Mouse (Mus musculus) induced T-regulatory cell, adult 2 months (primary cell): Measurements from ENCODE around the gene Ccdc81.

Source experiments
- DNase-seq: peaks from one replicate; pipeline ENCODE4 v3.0.0-alpha.2; 2012; ENCODE audit warnings: low read depth

Gene Ccdc81

DNA sequence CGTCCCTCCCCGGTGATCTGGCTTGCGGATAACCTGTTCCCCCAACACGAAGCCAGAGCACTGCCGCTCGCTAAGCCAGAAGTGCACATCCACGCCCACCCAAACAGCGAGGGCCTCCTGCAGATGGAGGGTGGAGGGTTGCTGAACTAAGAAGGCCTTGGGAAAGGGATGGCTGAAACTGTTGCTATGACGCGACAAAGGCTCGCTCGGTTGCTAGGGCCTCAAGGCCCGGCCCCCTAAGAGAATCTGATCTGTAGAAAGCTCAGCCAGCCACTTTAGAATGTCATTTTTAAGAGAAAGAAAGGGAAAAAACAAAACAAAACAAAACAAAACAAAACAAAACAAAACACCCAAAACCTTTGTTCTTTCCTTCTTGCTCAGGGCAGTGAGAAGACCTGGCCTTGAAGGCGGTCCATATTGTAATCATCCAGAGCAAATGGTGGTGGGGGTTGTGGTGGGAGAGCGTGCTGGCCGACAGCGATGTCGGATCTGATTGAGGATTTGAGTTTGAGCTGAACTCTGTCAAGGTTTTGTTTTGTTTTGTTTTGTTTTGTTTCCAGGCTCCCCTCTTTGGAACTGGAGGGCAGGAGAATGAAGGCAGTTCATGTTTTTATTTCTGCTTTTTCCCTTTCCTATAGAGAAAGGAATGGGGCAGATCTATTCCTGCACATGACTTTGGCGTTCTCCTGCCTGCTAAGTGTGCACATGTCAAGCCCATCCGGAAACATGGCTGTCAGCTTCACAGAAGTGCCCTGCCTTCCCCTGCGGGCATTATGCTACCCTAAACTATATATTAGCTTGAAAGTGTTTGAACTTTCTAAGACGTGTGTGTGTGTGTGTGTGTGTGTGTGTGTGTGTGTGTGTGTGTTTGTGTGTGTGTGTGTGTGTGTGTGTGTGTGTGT is at the start of gene Ccdc81:
Gene Ccdc81, minus strand, starts transcription at position 188 of the 902 bp plus-strand sequence.
- no peak for DNase-seq

DNA sequence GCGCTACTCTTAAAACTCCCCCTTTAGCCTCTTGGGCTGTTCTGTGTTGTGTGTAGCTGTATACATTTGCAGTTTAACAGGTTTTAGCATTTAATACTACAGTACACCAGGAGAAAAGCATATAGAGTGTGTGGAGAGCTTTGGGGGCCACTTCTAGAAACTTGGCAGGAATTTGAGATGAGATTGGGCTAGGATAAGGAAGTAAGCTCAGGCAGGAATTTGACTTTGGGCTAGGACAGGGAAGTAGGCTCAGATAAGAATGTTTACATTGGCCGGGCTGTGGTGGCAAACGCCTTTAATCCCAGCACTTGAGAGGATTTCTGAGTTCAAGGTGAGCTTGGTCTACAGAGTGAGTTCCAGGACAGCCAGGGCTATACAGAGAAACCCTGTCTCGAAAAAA is 46.0 kb upstream of the Ccdc81 start:
- no peak for DNase-seq

DNA sequence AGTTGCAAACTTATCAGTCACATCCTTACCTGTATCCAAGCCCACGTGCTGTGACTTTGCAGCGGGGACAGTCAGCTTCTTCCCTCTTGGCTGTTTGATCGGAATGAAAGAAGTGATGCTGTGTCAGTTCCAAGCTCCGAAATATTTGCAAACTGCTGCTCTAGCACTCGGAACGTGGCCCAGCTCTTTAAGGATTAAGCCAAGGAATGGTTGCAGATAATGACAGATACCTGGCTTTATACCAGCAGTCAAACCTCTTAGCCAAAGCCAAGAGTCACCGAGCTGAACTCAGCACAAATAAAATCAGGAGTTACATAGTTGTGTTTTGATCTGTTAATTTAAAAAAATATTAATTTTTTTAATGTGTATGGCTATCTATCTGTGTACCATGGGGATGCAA is 44.6 kb upstream of the Ccdc81 start:
- no peak for DNase-seq

DNA sequence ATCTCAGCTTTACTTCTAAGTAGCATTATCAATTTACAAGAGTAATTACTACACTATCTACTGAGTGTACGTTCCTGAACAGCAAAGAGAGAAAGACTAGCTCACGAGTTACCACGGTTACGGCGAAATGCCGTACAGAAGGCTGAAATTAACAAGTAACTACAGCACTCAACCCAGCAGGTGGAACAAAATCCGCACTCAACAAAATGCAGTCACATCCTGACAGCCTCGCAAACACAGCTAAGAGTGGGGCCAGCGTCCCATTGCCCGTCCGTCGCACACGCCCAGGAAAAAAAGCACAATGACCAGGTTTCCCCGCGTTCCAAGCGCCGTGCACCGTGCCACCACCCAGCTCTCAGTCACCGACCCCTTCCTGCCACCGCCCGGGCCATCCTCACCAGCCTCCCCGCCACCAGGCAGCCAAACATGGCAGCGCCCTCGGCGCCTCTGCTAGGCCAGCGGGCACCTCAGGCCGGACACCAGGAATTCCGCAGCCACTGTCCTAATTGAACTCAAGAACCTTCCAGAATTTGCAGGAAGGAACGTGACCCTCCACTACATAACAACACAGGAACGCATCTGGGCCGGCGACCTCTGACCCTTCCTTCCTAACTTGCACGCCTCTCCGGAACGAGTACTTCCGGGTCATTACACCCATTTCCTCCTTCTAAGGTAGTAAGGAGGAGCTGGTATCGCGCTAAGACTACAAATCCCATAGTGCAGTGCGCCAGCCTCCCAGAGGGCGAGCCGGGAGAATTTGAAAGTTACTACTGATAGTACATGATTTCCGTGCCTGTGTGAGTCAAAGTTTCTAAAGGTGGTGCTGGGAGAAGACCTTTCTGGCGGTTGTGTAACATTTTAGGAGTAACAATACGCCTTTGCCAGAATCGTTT is 37.4 kb upstream of the Ccdc81 start, which contains the start of gene Hikeshi:
Gene Hikeshi, minus strand, starts transcription at position 634 of the 893 bp plus-strand sequence.
- DNase-seq = peak; percentile 99

DNA sequence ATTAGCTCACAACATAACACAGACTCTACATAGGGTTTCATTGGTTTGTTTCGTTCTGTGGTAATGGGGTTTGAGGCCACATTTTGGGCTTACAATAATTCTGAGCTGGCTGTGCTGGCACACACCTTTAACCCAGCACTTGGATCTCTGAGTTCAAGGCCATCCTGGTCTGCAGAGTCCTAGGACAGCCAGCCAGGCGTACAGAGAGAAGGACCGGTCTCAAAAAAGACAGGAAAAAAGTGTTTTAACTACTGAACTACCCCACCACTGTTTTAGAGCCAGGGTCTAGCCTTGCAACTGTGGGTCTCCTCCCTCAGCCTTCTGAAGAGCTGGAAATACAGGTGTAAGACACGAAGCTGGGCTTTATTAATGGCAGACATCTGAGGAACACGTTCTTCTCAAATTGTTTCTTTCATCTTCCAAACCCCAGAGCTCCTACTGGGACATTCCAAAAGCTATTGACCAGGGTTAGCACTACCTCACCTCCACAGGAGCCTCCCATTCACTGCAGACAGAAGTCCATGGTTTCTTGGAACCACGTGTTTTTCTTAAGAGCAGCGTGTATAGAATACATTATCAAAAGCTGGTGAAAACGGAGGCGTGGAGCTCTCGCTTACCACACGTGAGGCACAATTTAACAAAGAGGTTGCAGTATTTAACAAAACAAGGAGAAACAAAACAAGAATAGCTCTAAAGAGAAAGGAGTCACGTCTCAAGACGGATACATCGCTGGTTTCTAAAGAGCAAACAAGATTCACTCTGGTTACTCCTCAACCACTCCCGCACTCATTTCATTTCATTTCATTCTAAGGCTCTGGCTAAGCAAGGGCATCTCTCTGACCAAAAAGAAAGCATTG is 36.3 kb upstream of the Ccdc81 start:
- DNase-seq = peak; percentile 28

DNA sequence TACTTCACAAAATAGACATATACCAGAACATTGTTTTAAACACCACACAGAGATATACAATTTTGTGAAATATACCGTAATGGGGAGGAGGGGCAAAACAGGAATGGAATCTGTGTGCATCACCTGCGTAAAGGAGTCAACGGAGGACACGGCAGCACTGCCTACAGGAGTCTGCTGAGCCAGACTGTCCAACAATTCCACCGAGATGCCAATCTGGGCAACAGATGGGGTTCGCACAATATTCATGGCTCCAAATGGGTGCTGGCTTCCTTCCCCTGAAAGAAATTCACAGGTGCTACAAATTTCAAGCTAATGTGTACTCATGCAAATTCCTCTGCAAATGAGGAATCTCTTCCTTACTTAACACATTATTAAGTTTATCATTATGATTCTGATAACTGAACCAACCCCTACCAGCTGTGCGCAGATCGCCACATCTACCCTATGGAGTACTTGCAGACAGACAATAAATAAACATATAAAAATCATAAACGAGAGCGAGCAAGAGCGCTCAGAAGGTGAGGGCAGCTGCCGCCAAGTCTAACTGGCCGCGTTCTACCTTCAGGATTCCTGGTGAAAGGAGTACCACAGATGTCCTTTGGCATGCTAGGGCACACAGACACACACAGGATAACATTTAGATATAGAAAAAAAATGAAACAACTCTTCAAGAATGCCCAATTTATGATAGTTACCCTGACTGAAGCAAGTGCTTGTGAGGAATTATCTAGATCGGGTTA is 20.2 kb upstream of the Ccdc81 start:
- DNase-seq = no peak

DNA sequence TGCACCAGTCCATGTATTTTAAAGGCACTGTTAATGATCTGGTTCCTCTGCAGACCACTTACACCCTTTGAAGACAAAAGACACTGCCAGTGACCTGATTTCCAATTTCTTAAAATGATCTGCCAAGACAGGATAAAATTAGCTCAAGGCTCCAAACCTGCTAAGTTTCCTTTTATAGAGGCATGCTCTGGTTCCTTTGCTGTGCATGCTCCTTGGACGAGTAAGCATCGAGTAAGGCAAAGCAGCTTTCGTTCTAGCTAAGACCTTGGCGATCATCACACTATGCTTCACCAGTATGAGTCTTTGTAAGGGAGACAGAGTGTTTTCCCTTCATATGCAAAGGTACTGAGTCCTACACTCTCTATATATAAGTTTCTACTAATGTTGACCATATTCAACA is 14.3 kb upstream of the Ccdc81 start:
- DNase-seq = no peak

DNA sequence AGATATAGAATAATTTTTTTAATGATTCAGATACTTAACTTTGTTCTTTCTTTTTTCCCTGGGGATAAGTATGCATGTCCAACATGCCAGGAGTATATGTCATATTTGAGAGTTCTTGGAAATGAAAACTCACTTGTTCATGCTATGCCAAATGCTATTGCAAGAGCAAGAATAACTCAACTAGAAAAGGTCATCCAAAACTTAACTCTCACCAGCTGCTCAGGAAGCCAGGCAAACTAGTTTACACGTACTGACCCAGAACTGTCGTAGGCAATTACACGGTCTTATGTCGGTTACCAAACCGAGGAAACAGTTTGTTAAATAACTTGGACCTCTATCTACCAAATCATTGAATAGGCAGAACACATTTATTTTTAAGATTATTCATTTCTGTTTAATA is 13.3 kb upstream of the Ccdc81 start:
- DNase-seq = no peak

DNA sequence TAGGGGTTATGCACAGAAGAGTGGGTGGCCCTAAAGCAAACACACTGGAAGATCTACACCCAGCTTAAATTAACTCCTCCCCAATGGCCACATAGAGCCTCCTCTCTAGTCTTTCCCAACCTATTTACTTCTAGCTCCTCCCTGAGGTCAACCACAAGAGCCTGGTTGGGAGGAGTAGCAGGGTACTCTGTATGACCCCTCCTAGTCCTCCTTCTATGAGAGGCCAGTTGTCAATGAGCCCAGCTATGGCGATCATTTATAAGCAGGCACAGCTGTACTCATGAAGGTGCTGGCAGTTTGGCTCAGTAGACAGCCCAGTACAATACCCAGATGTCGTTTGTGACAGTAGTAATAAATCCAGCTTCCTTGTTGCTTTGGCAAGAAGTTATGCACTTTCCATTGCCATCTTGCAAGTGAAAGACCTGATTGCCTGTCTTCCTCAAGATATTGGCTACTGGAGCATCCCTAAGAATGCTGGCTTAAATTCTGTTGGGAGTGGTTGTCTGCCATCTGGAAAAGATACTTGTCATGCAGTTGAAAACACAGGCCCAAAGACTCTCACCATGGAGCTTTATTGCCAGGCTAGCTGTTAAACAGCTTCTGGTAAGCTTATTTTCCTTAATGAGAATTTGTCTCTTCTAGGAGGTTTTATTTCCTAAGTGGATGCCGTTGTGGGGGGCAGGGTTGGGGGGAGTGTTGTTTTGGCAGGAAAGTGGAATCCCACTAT is 10.2 kb upstream of the Ccdc81 start:
- DNase-seq = no peak

DNA sequence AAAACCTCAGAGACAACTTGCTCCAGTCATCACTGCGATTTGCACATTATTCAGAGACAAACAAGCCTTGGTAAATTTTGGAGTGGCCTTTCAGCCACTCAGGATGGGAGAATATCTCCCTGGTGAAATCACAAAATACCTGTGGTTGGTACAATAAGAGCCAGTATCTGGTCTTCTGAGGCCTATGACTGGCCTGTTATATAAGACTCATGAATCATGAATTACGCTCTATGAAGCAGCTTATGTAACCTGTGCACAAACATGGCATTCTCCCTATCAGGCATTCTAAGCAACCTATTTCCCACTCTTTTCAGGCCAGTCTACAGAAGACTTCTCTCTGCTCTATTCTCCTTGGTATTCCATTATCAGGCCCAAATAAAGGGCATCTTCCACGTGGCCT is 8.9 kb upstream of the Ccdc81 start:
- DNase-seq = no peak

DNA sequence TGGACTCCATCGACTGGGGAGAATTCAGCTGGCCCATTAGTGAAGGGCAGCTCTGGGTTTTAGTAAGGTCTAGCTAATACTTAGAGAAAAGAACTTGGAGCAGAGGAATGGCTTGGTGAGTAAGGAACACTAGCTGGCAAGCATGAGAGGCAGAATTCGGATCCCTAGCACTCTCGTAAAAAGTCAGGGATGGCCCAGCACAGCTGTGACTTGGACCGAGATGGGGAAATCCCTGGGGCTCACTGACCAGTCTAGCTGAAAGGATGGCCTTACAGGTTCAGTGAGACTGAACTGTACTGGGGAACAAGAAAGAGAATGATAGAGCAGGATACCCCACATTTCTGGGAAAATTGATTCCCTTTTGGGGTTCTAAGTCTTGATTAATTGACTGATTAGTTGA is 6.3 kb upstream of the Ccdc81 start:
- DNase-seq = no peak

DNA sequence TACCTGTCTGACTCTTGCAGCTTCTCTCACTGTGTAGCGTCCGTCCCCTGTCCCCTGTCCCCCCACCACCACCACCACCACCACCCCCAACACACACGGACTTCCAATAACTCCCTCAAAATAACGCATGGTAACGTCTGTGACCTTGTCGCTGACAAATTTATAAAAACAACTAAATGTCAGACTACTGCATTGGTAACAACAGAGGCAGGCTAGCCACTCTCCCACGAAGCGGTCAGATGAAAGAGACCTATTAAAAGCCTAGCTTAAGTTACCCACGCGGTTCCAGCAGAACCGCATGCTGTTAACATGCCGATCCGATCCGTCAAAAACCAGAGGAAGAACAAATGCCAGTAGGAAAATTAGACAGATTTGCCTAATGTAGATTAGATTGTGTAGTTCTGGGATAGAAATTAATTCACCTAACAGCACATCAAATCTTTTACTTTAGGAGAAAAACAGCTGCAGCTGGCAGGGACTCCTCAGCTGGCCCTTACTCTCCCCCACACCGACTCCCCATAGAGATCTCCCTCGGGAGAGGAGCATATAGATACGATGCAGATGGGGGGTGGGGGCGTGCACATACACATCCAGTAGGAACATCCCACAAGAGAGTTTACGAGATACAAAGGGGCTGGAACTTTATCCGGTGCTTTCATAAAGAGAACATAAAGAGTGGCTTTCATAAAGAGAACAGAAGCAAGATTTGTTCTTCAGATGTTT is 5.6 kb upstream of the Ccdc81 start:
- DNase-seq = no peak

DNA sequence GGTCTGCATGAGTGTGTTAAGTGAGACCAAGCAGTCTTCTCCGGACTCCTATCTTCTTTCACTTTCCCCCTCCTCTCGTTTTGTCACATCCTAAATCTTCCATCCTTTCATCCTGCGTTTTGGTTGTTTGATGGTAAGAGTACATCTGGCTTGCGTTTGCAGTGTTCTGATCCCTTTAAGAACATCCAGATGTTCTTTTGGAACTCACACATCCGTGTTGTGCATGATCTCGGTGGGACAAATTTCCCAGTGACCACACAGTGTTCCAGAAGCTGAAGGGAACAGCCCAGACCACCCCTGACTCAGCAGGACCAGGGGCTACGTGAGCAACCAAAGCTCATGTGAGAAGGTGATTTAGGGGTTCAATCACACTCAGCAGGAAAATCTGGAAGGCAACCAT is 5.0 kb upstream of the Ccdc81 start:
- no peak for DNase-seq

DNA sequence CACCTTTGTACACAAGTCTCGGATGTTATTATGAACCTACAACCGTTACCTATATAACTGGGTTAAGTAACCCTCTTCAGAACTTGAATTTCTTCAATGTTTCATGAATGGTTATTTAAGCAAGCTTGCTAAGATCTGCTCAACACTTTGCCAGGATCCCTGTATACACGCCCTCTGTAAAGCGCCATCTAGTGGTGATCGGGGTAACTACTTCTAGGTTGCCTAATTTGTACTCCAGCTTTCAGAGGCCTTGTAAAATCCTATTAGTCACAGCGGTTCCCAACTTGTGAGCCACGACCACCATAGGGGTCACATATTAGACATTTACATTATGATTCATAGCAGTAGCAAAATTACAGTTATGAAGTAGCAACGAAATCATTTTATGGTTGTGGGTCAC is 4.5 kb upstream of the Ccdc81 start:
- peak; percentile 79 for DNase-seq

DNA sequence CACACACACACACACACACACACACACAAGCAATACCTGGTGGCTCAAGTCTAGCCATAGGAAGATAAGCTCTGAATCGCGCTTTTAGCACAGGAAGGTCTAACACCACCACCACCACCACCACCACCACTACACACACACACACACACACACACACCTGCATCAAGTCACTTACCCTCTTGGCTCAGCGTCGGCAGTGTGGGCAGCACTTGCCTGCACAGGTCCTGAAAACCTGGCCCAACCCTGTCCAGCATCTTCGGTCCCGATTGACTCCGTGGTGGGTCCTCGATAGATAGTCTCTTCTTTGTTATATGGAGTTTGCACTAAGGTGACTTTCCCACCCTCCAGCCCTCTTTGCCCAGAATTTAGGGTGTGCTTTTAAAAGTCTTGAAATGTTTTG is 422 bp downstream of the Ccdc81 start:
- DNase-seq = no peak

DNA sequence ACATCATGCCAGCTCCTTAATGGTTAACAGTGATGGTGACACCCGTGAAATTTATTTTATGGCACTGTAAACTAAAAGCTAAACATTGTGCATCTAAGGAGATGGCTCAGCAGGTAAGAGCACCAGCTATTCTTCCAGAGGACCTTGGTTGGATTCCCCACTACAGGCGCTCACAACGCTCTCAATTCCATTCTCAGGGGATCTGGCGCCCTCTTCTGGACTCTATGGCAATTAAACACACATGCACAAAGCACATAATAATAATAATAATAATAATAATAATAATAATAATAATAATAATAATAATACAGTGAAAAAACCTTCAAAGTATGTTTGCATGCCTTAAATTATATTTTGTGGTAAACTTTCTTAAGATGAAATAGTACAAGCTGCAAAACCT is 11.6 kb downstream of the Ccdc81 start:
- peak; percentile 19 for DNase-seq

DNA sequence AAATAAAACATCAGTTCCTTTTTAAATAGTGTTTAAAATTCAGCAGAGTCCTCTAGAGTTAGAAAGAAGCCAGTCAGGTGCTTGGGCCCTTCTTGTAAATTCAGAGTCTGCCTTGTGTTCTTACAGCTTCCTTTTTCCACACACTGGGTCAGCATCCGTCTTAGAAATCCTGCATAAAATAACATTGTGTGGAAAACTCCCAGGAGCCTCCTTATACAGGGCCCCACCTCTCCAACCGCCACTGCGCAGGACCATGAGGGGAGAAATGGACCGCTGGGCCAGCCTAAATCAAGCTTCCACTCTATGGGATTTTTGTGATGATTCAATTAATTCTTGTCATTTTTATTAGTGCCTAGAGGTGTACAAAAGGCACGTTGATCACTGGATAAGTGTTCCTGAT is 12.0 kb downstream of the Ccdc81 start:
- no peak for DNase-seq

DNA sequence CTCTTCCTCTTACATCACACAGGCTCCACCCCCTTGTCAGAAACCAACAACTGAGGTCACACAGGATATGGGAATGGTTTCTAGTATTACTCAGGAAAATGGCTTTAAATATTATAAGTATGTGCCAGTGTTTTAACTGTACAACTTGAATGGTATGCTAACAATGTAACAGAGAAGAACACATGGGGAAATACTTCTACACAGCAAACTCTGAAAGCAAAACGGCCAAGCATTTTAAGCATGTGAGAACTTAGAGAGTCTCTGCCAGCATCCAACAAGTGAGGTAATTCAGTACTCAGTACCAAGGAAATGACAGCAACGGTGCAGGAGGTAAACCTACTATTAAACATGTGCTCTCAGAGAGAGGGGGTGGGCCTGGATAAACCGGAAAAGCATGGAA is 18.9 kb downstream of the Ccdc81 start:
- DNase-seq = no peak

DNA sequence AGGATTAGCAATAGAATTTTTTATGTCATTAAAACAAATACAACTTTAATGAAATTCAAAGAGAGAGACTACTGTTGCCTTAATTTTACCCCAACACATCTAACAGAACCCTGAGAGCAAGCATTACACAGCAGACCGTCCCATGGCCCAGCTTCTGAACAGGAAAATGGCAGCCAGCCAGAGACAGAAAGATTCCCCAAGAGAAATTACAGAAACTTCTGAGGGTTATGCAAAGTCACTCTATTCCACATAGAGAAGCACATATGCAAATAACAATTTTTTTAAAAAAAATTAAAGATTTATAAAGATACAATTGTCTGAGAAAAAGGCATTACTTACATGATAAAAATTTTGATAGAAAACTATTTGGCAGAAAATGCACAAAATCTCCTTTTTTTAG is 23.7 kb downstream of the Ccdc81 start:
- DNase-seq = no peak

DNA sequence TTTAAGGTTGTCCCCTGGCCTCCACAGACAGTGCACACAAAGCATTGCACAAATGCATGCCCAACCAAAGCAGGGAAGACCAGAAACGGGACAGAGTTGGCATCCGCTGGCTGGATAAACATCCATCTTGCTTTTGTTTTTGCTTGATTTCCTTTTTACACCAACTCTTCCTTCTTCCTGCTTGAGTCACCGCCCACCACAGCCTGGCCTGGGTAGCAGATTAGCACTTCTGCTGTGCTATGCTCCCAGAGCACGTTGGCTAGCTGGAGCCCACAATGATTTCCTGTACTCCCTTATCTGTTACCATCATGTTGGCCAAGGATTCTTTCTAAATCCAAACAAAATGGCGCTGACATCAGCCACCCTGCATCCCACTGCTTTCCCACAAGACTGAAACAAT is 36.2 kb downstream of the Ccdc81 start:
- DNase-seq = no peak
